In the genomic region with DNA sequence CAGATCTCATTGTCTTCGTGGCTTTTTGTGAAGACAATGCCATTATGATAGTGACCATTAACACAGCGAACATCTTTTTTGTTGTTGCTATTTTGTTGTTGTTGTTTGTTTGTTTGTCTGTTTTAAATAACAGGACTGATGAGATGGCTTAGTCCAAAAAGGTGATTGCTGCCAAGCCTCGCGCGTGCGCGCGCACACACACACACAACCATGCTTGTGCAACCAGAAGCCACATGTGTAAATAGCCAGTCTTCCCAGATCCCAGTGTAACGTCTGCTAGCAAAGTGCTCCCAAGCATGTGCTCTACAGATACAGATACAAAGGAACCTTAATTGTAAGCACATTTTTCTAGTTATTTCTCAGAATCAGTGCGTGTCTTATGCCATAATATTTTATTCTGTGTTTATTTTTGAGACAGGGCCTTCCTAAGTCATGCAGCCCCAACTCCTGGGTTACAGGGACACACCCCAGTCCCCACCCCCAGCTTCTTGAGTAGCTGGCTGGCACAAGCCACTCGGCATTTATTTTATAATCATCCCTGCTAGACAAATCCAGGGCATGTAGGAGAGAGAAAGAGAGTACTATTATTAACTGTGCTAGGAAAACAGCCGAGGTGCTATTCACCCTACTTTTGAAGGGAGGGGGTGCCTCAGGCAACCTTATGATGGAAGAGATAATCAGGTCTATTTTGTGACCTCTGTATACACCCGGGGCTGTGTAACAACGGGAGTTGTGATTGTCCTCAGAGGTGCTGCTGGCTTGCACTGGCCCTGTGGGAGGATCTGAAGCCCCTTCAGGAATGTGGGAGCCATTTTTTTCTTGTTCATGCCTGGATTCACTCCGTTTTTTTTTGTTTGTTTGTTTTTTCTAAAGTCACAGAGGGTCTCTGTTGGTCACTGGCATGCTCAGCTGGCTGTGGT, we compare ENCODE assay signal across 13 mouse cellular contexts. TPM values are rescaled to one million over a fixed set of nuclear protein-coding genes. Genes with fewer than 3 reads are reported as not detected.
DNase-seq lines count a peak whose midpoint lies in the region; ATAC-seq and TF ChIP-seq lines count a peak whose summit lies in the region.
"Had no signal": no experiment of that assay in that cellular context is flagged by ENCODE, and none has a peak within 500 bp of the region (broad histone marks: within the 10 kb centered on the region; RNA-seq: fewer than 3 reads in every experiment).

No protein-coding gene starts in this region.

- H3K4me1 ChIP-seq in heart, embryonic 14.5 days (ENCODE audit: control insufficient read depth in 2 of 2, insufficient read depth in 2 of 2, low read length in 2 of 2): peaks cover 0 to 2% of the 10 kb centered on the region in 2 experiments; a peak in 2 of 4 replicates
- H3K4me1 ChIP-seq: midbrain, embryonic 13.5 days had no signal

- 70% methylated on average over 15 of the region's 15 CpGs for WGBS in heart, embryonic 14.5 days

- no peak for DNase-seq in gastrocnemius, adult 2 months
- DNase-seq in gastrocnemius, adult 18-20 months (ENCODE audit: low spot score): no peak
- DNase-seq in left cerebral cortex, adult 2 months (ENCODE audit: extremely low spot score in 1 of 2, low spot score in 2 of 2): no peak
- no peak for DNase-seq in left cerebral cortex, postnatal 36 days (ENCODE audit: low spot score in 2 of 2)
- peak; percentile 33 to 44 for DNase-seq in B cell, adult 2 months
- DNase-seq in adrenal gland, postnatal 25 days: no peak
- DNase-seq in frontal cortex, adult 2 months (ENCODE audit: extremely low spot score in 1 of 2, low spot score in 1 of 2): no peak
- DNase-seq: cerebellum, postnatal 36 days had no signal

- ATAC-seq in heart, embryonic 14.5 days (ENCODE audit: insufficient number of reproducible peaks, insufficient read depth, low FRiP score, low read depth): no peak
- ATAC-seq: midbrain, embryonic 13.5 days had no signal

- no peaks in the 10 kb centered on the region for H3K36me3 ChIP-seq in heart, embryonic 14.5 days (ENCODE audit: control insufficient read depth, insufficient read depth, low read length)
- H3K36me3 ChIP-seq: forebrain, embryonic 10.5 days; limb, embryonic 12.5 days; midbrain, embryonic 13.5 days had no signal

- H3K27me3 ChIP-seq in heart, embryonic 14.5 days (ENCODE audit: control insufficient read depth, insufficient read depth, low read length): 0 out of 2 replicates have a peak, but pooled peaks cover 3% of the 10 kb centered on the region
- H3K27me3 ChIP-seq: limb, embryonic 12.5 days; Patski had no signal

- peaks cover 5% of the 10 kb centered on the region for H3K9me3 ChIP-seq in heart, embryonic 14.5 days (ENCODE audit: control insufficient read depth, low read length)
- H3K9me3 ChIP-seq: limb, embryonic 12.5 days had no signal

- peak overlapping the region; percentile 58 for H3K4me3 ChIP-seq in gastrocnemius, adult 2 months
- no peak overlapping the region for H3K4me3 ChIP-seq in left cerebral cortex, adult 2 months
- H3K4me3 ChIP-seq in heart, embryonic 14.5 days (ENCODE audit: control insufficient read depth in 1 of 2, insufficient read depth in 1 of 2, low read depth in 1 of 2, low read length in 2 of 2): no peak overlapping the region
- H3K4me3 ChIP-seq: forebrain, embryonic 10.5 days; limb, embryonic 12.5 days; midbrain, embryonic 13.5 days had no signal

- intact Hi-C loops in gastrocnemius, adult 2 months (cut with DNase I): no loop called here
- intact Hi-C loops in left cerebral cortex, adult 2 months (cut with DNase I): no loop called here
- intact Hi-C loops in left cerebral cortex, postnatal 36 days (cut with DNase I): no loop called here

- H3K27ac ChIP-seq in gastrocnemius, adult 2 months: peak overlapping the region; percentile 82
- H3K27ac ChIP-seq in left cerebral cortex, adult 2 months: peak overlapping the region; percentile 48
- peak overlapping the region; percentile 41 to 52 for H3K27ac ChIP-seq in heart, embryonic 14.5 days (replicated peaks in 1 of 2; ENCODE audit: control insufficient read depth in 1 of 2, insufficient read depth in 1 of 2, low read depth in 2 of 2, low read length in 2 of 2)
- H3K27ac ChIP-seq: forebrain, embryonic 10.5 days; limb, embryonic 12.5 days; midbrain, embryonic 13.5 days had no signal

- H3K4me2 ChIP-seq in heart, embryonic 14.5 days (ENCODE audit: low read length): peak overlapping the region; percentile 23; the same call in 1 of the 2 replicates
- H3K4me2 ChIP-seq: limb, embryonic 12.5 days; midbrain, embryonic 13.5 days had no signal

- no peak for TF ChIP-seq CTCF in gastrocnemius, adult 2 months (IDR thresholded peaks at IDR 0.05)
- TF ChIP-seq CTCF in left cerebral cortex, adult 2 months (IDR thresholded peaks at IDR 0.05): no peak

- H3K9ac ChIP-seq in heart, embryonic 14.5 days (ENCODE audit: low read length): no peak overlapping the region
- H3K9ac ChIP-seq: limb, embryonic 12.5 days; midbrain, embryonic 13.5 days had no signal

RNA-seq across cellular contexts. Expression of gene Enpp6, which starts 44.7 kb away (rescaled TPM):
- 1 to 10 TPM; 1.1 to 1.2 TPM for total RNA-seq in gastrocnemius, adult 2 months (2021)
- under 1 TPM; 0.41 to 0.62 TPM for total RNA-seq in gastrocnemius, adult 18-20 months (2021)
- 1 to 10 TPM; 3.1 to 4.5 TPM for total RNA-seq in left cerebral cortex, adult 2 months (2021)
- 1 to 10 TPM; 7.3 to 8.6 TPM for total RNA-seq in left cerebral cortex, postnatal 36 days (2021)
- 4.4 and 6.1 TPM in 2 replicates for polyA plus RNA-seq in heart, embryonic 14.5 days (2014; fragmentation: Nextera tagmentation; extraction: Ambion mirVana)
- 2.6 and 5.8 TPM in 2 replicates for total RNA-seq in adrenal gland, postnatal 25 days (2021)
- 4.2 and 6.6 TPM in 2 replicates for polyA plus RNA-seq in frontal cortex, adult 2 months (2012; rRNA removed)
- polyA plus RNA-seq: forebrain, embryonic 10.5 days had no signal

Comparison
In these comparisons a context has a peak if more than half of its experiments do, and no peak if none do; other contexts are left out.
1. DNase-seq: peak in B cell, adult 2 months (2 of 2); none in gastrocnemius, adult 2 months (single experiment), gastrocnemius, adult 18-20 months (single experiment), left cerebral cortex, adult 2 months (0 of 2), left cerebral cortex, postnatal 36 days (0 of 2), adrenal gland, postnatal 25 days (single experiment) and frontal cortex, adult 2 months (0 of 2).
2. Peak in every context shown above with its lines, with median percentiles within 50 percentile points of each other: H3K27ac ChIP-seq.